Mouse (Mus musculus): ENCODE data around the gene Rbck1.

GRCm38 (mm10) chr2:152302862-152303261 lies 29.6 kb downstream of the Rbck1 start:
- TF ChIP-seq POLR2A (IDR thresholded peaks at IDR 0.05; ENCODE audit: control insufficient read depth, extremely low read depth, insufficient read depth, low read length, poor library complexity) (no peak), CTCF (IDR thresholded peaks at IDR 0.05; ENCODE audit: borderline replicate concordance, control insufficient read depth, extremely low read depth, insufficient read depth, low read length, poor library complexity) (no peak)

Measured in thymus, adult 2 months (tissue).